ENCODE assay signal across 8 mouse cellular contexts in the genomic region with DNA sequence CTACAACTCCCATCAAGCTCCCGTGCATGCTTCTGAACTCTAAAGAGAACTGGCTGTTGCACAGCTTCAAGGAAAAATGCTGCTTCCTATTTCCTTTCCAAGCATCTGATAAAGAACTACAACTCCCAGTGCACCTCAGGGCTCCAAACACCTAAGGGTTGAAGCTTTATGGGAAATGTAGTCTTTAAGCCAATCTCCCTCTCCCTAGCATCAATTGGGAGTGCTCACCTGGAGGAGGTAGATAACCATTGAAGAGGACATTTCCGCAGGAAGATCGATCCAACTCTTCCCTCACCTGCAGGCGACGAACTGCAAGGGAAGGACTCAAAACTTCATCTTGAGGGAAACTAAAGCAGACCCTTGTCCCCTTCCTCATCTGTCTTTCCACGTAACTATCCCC. TPM values are rescaled to one million over a fixed set of nuclear protein-coding genes. Genes with fewer than 3 reads are reported as not detected.
DNase-seq lines count a peak whose midpoint lies in the region; ATAC-seq and TF ChIP-seq lines count a peak whose summit lies in the region.

No protein-coding gene starts in this region.

- H3K27ac ChIP-seq in heart, embryonic 10.5 days: no peak overlapping the region
- H3K27ac ChIP-seq in neural tube, embryonic 14.5 days (ENCODE audit: low read depth, low read length): no peak overlapping the region
- no peak overlapping the region for H3K27ac ChIP-seq in gastrocnemius, adult 2 months

- DNase-seq in retina, postnatal 1 day: peak; percentile 58
- no peak for DNase-seq in retina, embryonic 14.5 days (ENCODE audit: low spot score)
- DNase-seq in heart, embryonic 10.5 days (ENCODE audit: low spot score): no peak
- peak; percentile 70 for DNase-seq in kidney, postnatal 14 days
- DNase-seq in urinary bladder, postnatal 25 days (ENCODE audit: low spot score): no peak
- no peak for DNase-seq in gastrocnemius, adult 2 months
- no peak for DNase-seq in right cerebral cortex, adult 18-20 months

- H3K4me2 ChIP-seq in neural tube, embryonic 14.5 days (ENCODE audit: low read depth, low read length): peak overlapping the region; percentile 63

- H3K9me3 ChIP-seq in heart, embryonic 10.5 days: no peaks in the 10 kb centered on the region
- no peaks in the 10 kb centered on the region for H3K9me3 ChIP-seq in neural tube, embryonic 14.5 days (ENCODE audit: control insufficient read depth, low read length)

- intact Hi-C loops in gastrocnemius, adult 2 months (cut with DNase I): loop anchor here (2.0 kb wide), 1 partner anchor 17 kb away; a partner anchor contains a TSS

- H3K36me3 ChIP-seq in heart, embryonic 10.5 days: peaks cover 34% of the 10 kb centered on the region
- peaks cover 19% of the 10 kb centered on the region for H3K36me3 ChIP-seq in neural tube, embryonic 14.5 days (ENCODE audit: control insufficient read depth, insufficient read depth, low read length)

- peaks cover 31% of the 10 kb centered on the region for H3K4me1 ChIP-seq in heart, embryonic 10.5 days
- H3K4me1 ChIP-seq in neural tube, embryonic 14.5 days (ENCODE audit: control insufficient read depth, insufficient read depth, low read length): peaks cover 7% of the 10 kb centered on the region

- no peak for ATAC-seq in neural tube, embryonic 14.5 days (ENCODE audit: low read depth)

- peak overlapping the region; percentile 75 for H3K4me3 ChIP-seq in heart, embryonic 10.5 days
- peak overlapping the region; percentile 46 for H3K4me3 ChIP-seq in neural tube, embryonic 14.5 days (ENCODE audit: low read depth, low read length)
- no peak overlapping the region for H3K4me3 ChIP-seq in gastrocnemius, adult 2 months

- WGBS in heart, embryonic 10.5 days: 24% methylated on average over 6 of the region's 6 CpGs
- WGBS in neural tube, embryonic 14.5 days: 26% methylated on average over 6 of the region's 6 CpGs

- no peak overlapping the region for H3K9ac ChIP-seq in neural tube, embryonic 14.5 days (replicated peaks; ENCODE audit: low read depth, low read length)

- H3K27me3 ChIP-seq in heart, embryonic 10.5 days (ENCODE audit: insufficient read depth, poor library complexity, severe bottlenecking): no peaks in the 10 kb centered on the region
- peaks cover 7% of the 10 kb centered on the region for H3K27me3 ChIP-seq in neural tube, embryonic 14.5 days (ENCODE audit: control insufficient read depth, insufficient read depth, low read length)

- no peak for TF ChIP-seq CTCF in gastrocnemius, adult 2 months (IDR thresholded peaks at IDR 0.05)

RNA-seq across cellular contexts. Expression of a gene that starts 1.7 kb away (rescaled TPM):
- polyA plus RNA-seq in heart, embryonic 10.5 days (2016; fragmentation: Nextera tagmentation; extraction: Ambion mirVana): 48.3 and 50.4 TPM in 2 replicates
- 29.6 and 35.6 TPM in 2 replicates for polyA plus RNA-seq in neural tube, embryonic 14.5 days (2014; fragmentation: Nextera tagmentation; extraction: Ambion mirVana)
- total RNA-seq in gastrocnemius, adult 2 months (2021): 1 to 10 TPM; 2.3 to 2.8 TPM

RNA-seq across cellular contexts. Expression of a gene that starts 3.1 kb away (rescaled TPM):
- 1.3 and 2.1 TPM in 2 replicates for polyA plus RNA-seq in heart, embryonic 10.5 days (2016; fragmentation: Nextera tagmentation; extraction: Ambion mirVana)
- not detected in 2 replicates for polyA plus RNA-seq in neural tube, embryonic 14.5 days (2014; fragmentation: Nextera tagmentation; extraction: Ambion mirVana)
- total RNA-seq in gastrocnemius, adult 2 months (2021): not detected

RNA-seq across cellular contexts. Expression of a gene that starts 16.7 kb away (rescaled TPM):
- 19.2 and 23.6 TPM in 2 replicates for polyA plus RNA-seq in heart, embryonic 10.5 days (2016; fragmentation: Nextera tagmentation; extraction: Ambion mirVana)
- polyA plus RNA-seq in neural tube, embryonic 14.5 days (2014; fragmentation: Nextera tagmentation; extraction: Ambion mirVana): 5.8 and 11.5 TPM in 2 replicates
- 10 to 100 TPM; 48.0 to 81.2 TPM for total RNA-seq in gastrocnemius, adult 2 months (2021)

Comparison
In these comparisons a context has a peak if more than half of its experiments do, and no peak if none do; other contexts are left out.
1. DNase-seq: peak in retina, postnatal 1 day (single experiment) and kidney, postnatal 14 days (single experiment); none in retina, embryonic 14.5 days (single experiment), heart, embryonic 10.5 days (single experiment), urinary bladder, postnatal 25 days (single experiment), gastrocnemius, adult 2 months (single experiment) and right cerebral cortex, adult 18-20 months (single experiment).